Mouse (Mus musculus) erythroblast, embryonic 14.5 days (primary cell): ENCODE results near the gene Dcun1d2.

ENCODE experiments used
- GATA1 ChIP-seq: IDR thresholded peaks from 2 replicates; pipeline ENCODE4 v1.6.1; 2012; ENCODE audit warnings: low read length, inconsistent platforms, mixed read lengths
- TAL1 ChIP-seq: IDR thresholded peaks from 3 replicates; pipeline ENCODE4 v1.6.1; 2012; ENCODE audit warnings: low read length, inconsistent platforms, mixed read lengths

- TF ChIP-seq TAL1 (no peak), GATA1 (no peak)
These were observed 35.1 kb downstream of the Dcun1d2 start for GRCm38 (mm10) chr8:13252837-13253236.
